Mouse (Mus musculus) c-Kit-positive CD71-positive TER-119-positive erythroid progenitor cells, embryonic 14.5 days (primary cell): ENCODE measurements around the gene Fam110c.
"Not testable (repeated sequence)": the region's sequence is repeated elsewhere in the genome, so short reads cannot be mapped to it uniquely, and the experiment has no call there.

ENCODE experiments used
- DNase-seq: peaks from one replicate; pipeline ENCODE4 v3.0.0-alpha.2; 2013; ENCODE audit warnings: low spot score

Fam110c gene

GRCm38 (mm10) chr12:31073412-31074354, at the start of gene Fam110c:
Gene Fam110c, plus strand, starts transcription at chr12:31073861.
- DNase-seq, result no peak

- no peak for DNase-seq
Measured at GRCm38 (mm10) chr12:31026423-31026822, 47.2 kb upstream of the Fam110c start.

- DNase-seq, result no peak
Measured at GRCm38 (mm10) chr12:31052066-31052465, 21.6 kb upstream of the Fam110c start.

GRCm38 (mm10) chr12:31056291-31056864, 17.3 kb upstream of the Fam110c start:
- no peak for DNase-seq

- DNase-seq, result no peak
Measured at GRCm38 (mm10) chr12:31059393-31059853, 14.2 kb upstream of the Fam110c start.

GRCm38 (mm10) chr12:31060245-31060644, 13.4 kb upstream of the Fam110c start:
- DNase-seq, result no peak

- DNase-seq, result no peak
Measured at GRCm38 (mm10) chr12:31071222-31071621, 2.4 kb upstream of the Fam110c start.

- not testable (repeated sequence) for DNase-seq
Measured at GRCm38 (mm10) chr12:31074355-31074786, 710 bp downstream of the Fam110c start.

- no peak for DNase-seq
Measured at GRCm38 (mm10) chr12:31074839-31075538, 1.3 kb downstream of the Fam110c start.

- DNase-seq, result no peak
Measured at GRCm38 (mm10) chr12:31077020-31077419, 3.4 kb downstream of the Fam110c start.

GRCm38 (mm10) chr12:31078030-31078429, 4.4 kb downstream of the Fam110c start:
- DNase-seq, result no peak

GRCm38 (mm10) chr12:31080352-31080751, 6.7 kb downstream of the Fam110c start:
- no peak for DNase-seq

- DNase-seq, result no peak
Measured at GRCm38 (mm10) chr12:31080890-31081554, 7.4 kb downstream of the Fam110c start.

- no peak for DNase-seq
Measured at GRCm38 (mm10) chr12:31083007-31083406, 9.3 kb downstream of the Fam110c start.

GRCm38 (mm10) chr12:31083407-31083806, 9.7 kb downstream of the Fam110c start:
- no peak for DNase-seq

- no peak for DNase-seq
Measured at GRCm38 (mm10) chr12:31087060-31087459, 13.4 kb downstream of the Fam110c start.

GRCm38 (mm10) chr12:31090401-31090800, 16.7 kb downstream of the Fam110c start:
- DNase-seq, result no peak

- no peak for DNase-seq
Measured at GRCm38 (mm10) chr12:31090882-31091640, 17.4 kb downstream of the Fam110c start.

- no peak for DNase-seq
Measured at GRCm38 (mm10) chr12:31092481-31092880, 18.8 kb downstream of the Fam110c start.

GRCm38 (mm10) chr12:31097185-31097584, 23.5 kb downstream of the Fam110c start:
- DNase-seq, result no peak

- no peak for DNase-seq
Measured at GRCm38 (mm10) chr12:31101190-31101589, 27.5 kb downstream of the Fam110c start.
